Mouse (Mus musculus): ENCODE measurements at regions not wholly inside any gene's neighbourhood (a gene's known extent, or its start where the extent isn't known, plus 50 kb on each side); places are given as distances from the start of the nearest gene placed in this dataset. TPM values are rescaled to one million over a fixed set of nuclear protein-coding genes. Genes with fewer than 3 reads are reported as not detected.

DNA sequence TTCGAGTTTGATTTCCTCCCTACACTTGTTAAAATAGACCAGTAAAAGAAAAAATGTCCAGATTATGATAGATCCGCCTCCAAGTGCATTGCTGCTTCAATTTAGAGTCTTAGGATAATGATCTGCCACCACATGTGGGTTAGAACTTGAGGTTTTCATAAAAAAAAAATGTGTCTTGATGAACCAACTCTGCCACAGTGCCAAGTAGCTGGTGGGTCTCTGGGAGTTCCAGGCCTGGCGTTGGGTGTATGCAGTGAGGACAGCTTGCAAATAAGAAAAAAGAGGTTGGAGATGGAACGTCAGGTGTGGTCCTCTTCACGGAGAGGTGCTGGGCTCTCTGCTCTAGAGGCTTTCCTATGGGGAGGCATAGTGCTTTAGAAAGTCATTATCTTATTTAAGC, 53.6 kb upstream of the Gm10320 start:
- WGBS = 69% methylated on average over 5 of the region's 5 CpGs
- no peak for ATAC-seq (ENCODE audit: low FRiP score, low read depth)
- no peaks in the 10 kb centered on the region for H3K9me3 ChIP-seq
- no peaks in the 10 kb centered on the region; the same call in 1 of the 2 replicates for H3K27me3 ChIP-seq (replicated peaks)
- no peak overlapping the region for H3K4me2 ChIP-seq (replicated peaks)
- no peaks in the 10 kb centered on the region for H3K36me3 ChIP-seq
- H3K4me1 ChIP-seq = no peaks in the 10 kb centered on the region
- no peak overlapping the region for H3K9ac ChIP-seq
- H3K27ac ChIP-seq = no peak overlapping the region
- no peak overlapping the region for H3K4me3 ChIP-seq

DNA sequence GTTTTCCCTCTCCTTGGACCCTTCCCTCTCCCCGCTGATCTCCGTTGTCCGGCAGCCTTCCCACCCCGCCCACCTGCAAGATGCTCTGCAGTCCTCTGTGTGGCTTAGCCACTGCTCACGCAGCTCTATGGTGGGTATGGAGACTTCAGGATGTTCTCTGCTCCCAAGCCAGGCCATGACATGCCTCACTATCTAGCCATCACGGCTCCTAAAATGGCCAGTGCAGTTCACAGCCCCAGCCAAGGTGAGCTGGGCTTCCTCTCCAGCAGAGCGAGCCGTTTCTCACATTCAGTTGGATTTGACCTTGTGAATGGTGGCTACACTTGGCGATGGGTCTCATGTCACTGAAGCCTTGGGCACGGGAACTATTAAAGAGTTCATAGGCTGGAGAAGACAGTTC, 52.2 kb upstream of the Gm10320 start:
- H3K27ac ChIP-seq = no peak overlapping the region
- H3K4me1 ChIP-seq = no peaks in the 10 kb centered on the region
- no peak overlapping the region for H3K4me2 ChIP-seq (replicated peaks)
- H3K36me3 ChIP-seq = no peaks in the 10 kb centered on the region
- no peak overlapping the region for H3K9ac ChIP-seq
- H3K4me3 ChIP-seq = no peak overlapping the region
- H3K27me3 ChIP-seq (replicated peaks) = peaks cover 2% of the 10 kb centered on the region; the same call in 1 of the 2 replicates
- no peaks in the 10 kb centered on the region for H3K9me3 ChIP-seq
- WGBS = 92% methylated on average over 10 of the region's 10 CpGs
- no peak for ATAC-seq (ENCODE audit: low FRiP score, low read depth)

Small RNAs in the stretch of these regions (microRNA-seq; reads per million reads assigned to microRNA genes)
- not detected for gene Gm22698

All from neural tube, embryonic 12.5 days (tissue).